Mouse (Mus musculus): ENCODE data around the gene Sestd1. TPM values are rescaled to one million over a fixed set of nuclear protein-coding genes. Genes with fewer than 3 reads are reported as not detected.

Sestd1 gene
- polyA plus RNA-seq, 1 experiment from 2014 or later: 28.5 TPM

DNA sequence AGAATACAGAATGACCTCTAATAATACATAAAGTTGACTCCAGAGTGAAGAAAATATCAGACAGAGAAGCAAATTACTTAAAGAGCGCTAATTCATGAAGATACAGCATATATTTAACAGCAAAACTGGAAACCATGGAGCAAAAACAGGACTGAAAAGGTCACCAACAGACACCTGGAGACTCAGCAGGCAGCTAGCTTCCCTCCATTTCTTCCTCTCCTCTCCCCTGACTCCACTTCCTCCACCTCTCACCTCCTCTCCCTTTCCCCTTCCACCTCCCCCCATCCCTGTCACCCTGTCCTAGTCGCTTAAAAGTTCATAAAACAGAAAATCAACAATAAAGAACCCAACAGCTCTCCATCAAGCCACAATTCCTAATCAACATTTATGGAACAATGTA, 13.5 kb downstream of the Sestd1 start:
- Histone ChIP-seq H3K4me1 (ENCODE audit: control insufficient read depth, insufficient read depth, low read length) (peaks cover 3% of the 10 kb centered on the region), H3K27ac (replicated peaks; ENCODE audit: low read depth, low read length) (no peak overlapping the region), H3K9ac (ENCODE audit: low read length) (no peak overlapping the region), H3K9me3 (ENCODE audit: control insufficient read depth, low read length) (no peaks in the 10 kb centered on the region), H3K4me3 (ENCODE audit: low read depth, low read length) (no peak overlapping the region), H3K27me3 (ENCODE audit: control insufficient read depth, insufficient read depth, low read length) (no peaks in the 10 kb centered on the region), H3K4me2 (ENCODE audit: low read depth, severe bottlenecking) (no peak overlapping the region), H3K36me3 (ENCODE audit: control insufficient read depth, insufficient read depth, low read length) (no peaks in the 10 kb centered on the region)
- no peak for ATAC-seq (ENCODE audit: insufficient number of reproducible peaks, low FRiP score, low TSS enrichment, low read depth)
- no peak for DNase-seq (ENCODE audit: low spot score)
- 95% methylated on average over 2 of the region's 2 CpGs for WGBS

- Histone ChIP-seq H3K9ac (ENCODE audit: low read length) (no peak overlapping the region), H3K4me2 (ENCODE audit: low read depth, severe bottlenecking) (no peak overlapping the region), H3K27me3 (ENCODE audit: control insufficient read depth, insufficient read depth, low read length) (no peaks in the 10 kb centered on the region), H3K9me3 (ENCODE audit: control insufficient read depth, low read length) (no peaks in the 10 kb centered on the region), H3K4me3 (ENCODE audit: low read depth, low read length) (no peak overlapping the region), H3K36me3 (ENCODE audit: control insufficient read depth, insufficient read depth, low read length) (no peaks in the 10 kb centered on the region), H3K4me1 (ENCODE audit: control insufficient read depth, insufficient read depth, low read length) (peaks cover 3% of the 10 kb centered on the region), H3K27ac (replicated peaks; ENCODE audit: low read depth, low read length) (no peak overlapping the region)
- DNase-seq (ENCODE audit: low spot score): no peak
- WGBS: 87% methylated on average over 3 of the region's 3 CpGs
- ATAC-seq (ENCODE audit: insufficient number of reproducible peaks, low FRiP score, low TSS enrichment, low read depth): no peak
These were observed 14.4 kb downstream of the Sestd1 start for GRCm38 (mm10) chr2:77266011-77266410.

GRCm38 (mm10) chr2:77265301-77265700, 15.1 kb downstream of the Sestd1 start:
- 65% methylated on average over 7 of the region's 7 CpGs for WGBS
- no peaks in the 10 kb centered on the region for H3K27me3 ChIP-seq (ENCODE audit: control insufficient read depth, insufficient read depth, low read length)

DNA sequence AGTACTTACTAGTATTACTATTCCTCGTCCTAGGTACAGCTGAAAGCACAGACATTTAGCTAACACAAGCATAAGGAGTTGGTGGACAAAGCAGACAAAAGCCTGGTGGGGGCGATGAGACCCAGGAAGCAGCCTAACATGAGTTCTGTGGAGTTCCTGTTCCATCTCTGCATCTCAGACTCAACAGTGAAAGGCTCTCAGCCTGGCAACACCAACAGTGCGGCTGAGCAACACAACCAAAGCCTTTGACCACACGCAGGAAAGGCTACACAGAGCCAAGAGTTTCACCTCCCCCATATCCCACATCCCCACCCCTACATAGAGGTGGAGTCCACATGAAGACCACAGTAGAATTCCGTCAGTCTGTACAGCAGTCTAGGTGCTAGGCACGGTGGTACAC, 15.8 kb downstream of the Sestd1 start:
- H3K27ac ChIP-seq (replicated peaks; ENCODE audit: low read depth, low read length): no peak overlapping the region
- no peaks in the 10 kb centered on the region for H3K36me3 ChIP-seq (ENCODE audit: control insufficient read depth, insufficient read depth, low read length)
- no peak overlapping the region for H3K4me2 ChIP-seq (ENCODE audit: low read depth, severe bottlenecking)
- no peak for DNase-seq (ENCODE audit: low spot score)
- peaks cover 3% of the 10 kb centered on the region for H3K4me1 ChIP-seq (ENCODE audit: control insufficient read depth, insufficient read depth, low read length)
- no peak overlapping the region for H3K4me3 ChIP-seq (ENCODE audit: low read depth, low read length)
- H3K27me3 ChIP-seq (ENCODE audit: control insufficient read depth, insufficient read depth, low read length): no peaks in the 10 kb centered on the region
- H3K9me3 ChIP-seq (ENCODE audit: control insufficient read depth, low read length): no peaks in the 10 kb centered on the region
- no peak overlapping the region for H3K9ac ChIP-seq (ENCODE audit: low read length)
- no peak for ATAC-seq (ENCODE audit: insufficient number of reproducible peaks, low FRiP score, low TSS enrichment, low read depth)
- WGBS: 85% methylated on average over 6 of the region's 6 CpGs

More at GRCm38 (mm10) chr2:77265301-77265700, 15.1 kb downstream of the Sestd1 start:
- no peak overlapping the region for H3K27ac ChIP-seq (replicated peaks; ENCODE audit: low read depth, low read length)
- no peak overlapping the region for H3K9ac ChIP-seq (ENCODE audit: low read length)
- H3K4me1 ChIP-seq (ENCODE audit: control insufficient read depth, insufficient read depth, low read length): peaks cover 3% of the 10 kb centered on the region
- no peak overlapping the region for H3K4me3 ChIP-seq (ENCODE audit: low read depth, low read length)
- DNase-seq (ENCODE audit: low spot score) (no peak), ATAC-seq (ENCODE audit: insufficient number of reproducible peaks, low FRiP score, low TSS enrichment, low read depth) (no peak)
- H3K4me2 ChIP-seq (ENCODE audit: low read depth, severe bottlenecking): no peak overlapping the region
- H3K9me3 ChIP-seq (ENCODE audit: control insufficient read depth, low read length): no peaks in the 10 kb centered on the region
- H3K36me3 ChIP-seq (ENCODE audit: control insufficient read depth, insufficient read depth, low read length): no peaks in the 10 kb centered on the region

DNA sequence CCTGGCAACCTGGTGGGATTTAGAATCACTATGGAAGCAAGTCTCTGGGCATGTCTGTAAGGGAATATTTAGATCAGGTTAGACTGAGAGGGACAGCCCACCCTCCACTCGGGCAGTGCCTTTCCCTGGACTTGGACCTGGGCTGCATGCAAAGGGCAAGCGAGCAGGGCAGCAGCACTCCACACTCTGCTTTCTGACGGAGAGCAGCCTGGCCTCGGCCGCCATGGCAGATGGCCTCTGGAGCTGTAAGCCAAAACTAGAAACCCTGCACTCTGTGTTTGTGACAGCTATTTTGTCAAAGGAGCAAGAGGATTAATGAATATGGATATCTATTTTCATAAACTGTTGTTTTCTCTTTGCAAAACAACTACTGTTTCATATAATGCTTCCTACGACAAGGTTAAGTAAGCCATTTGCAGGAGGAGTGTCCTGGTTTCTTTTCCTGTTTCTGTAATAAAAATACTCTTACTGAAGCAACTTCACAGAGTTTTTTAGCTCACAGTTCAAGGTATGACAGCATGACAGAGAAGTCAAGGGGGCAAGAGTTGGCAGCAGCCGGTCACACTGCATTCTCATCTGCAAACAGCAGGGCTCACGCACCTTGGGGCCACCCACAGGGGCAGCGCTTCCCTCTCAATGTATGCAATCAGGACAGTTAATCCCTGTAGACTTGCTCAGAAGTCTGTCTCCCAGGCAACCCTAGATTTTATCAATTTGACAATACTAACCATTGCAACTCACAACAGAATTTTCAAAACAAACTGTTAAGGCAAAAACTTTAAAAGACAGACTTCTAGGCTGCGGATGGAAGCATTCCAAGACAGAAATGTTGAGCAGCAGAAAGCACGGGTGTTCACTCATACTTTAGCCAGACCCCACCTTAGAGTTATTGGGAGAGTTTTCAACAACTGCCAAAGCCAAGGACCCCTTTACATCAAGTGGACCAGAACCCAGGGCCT, 16.6 kb downstream of the Sestd1 start:
- peaks cover 3% of the 10 kb centered on the region; the same call in 1 of the 2 replicates for H3K4me1 ChIP-seq (ENCODE audit: control insufficient read depth, insufficient read depth, low read length)
- no peak overlapping the region for H3K4me2 ChIP-seq (ENCODE audit: low read depth, severe bottlenecking)
- ATAC-seq (ENCODE audit: insufficient number of reproducible peaks, low FRiP score, low TSS enrichment, low read depth) (no peak), DNase-seq (ENCODE audit: low spot score) (no peak)
- no peaks in the 10 kb centered on the region for H3K9me3 ChIP-seq (ENCODE audit: control insufficient read depth, low read length)
- no peak overlapping the region for H3K4me3 ChIP-seq (ENCODE audit: low read depth, low read length)
- WGBS: 66% methylated on average over 11 of the region's 11 CpGs
- H3K36me3 ChIP-seq (ENCODE audit: control insufficient read depth, insufficient read depth, low read length): no peaks in the 10 kb centered on the region
- H3K27me3 ChIP-seq (ENCODE audit: control insufficient read depth, insufficient read depth, low read length): no peaks in the 10 kb centered on the region
- H3K9ac ChIP-seq (ENCODE audit: low read length): no peak overlapping the region
- no peak overlapping the region for H3K27ac ChIP-seq (replicated peaks; ENCODE audit: low read depth, low read length)

DNA sequence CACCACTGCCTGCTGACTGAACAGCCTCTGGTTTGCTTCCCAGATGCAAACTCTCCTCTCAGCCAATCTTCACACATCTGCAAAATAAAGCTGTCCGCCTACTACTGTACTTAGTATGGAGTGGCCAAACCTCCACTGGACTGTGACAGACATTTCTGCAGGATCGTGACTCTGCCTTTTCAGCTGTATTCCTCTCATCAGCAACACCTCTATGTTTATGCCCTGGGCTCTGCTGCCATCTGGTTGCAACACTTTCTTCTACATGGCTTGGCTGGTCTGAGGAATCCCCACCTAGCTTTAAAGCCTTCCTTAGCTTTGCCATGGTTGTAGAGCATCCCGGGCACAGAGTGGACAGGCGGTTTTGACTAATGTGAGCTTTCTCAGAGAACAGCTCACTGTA, 20.3 kb downstream of the Sestd1 start:
- Histone ChIP-seq H3K9me3 (ENCODE audit: control insufficient read depth, low read length) (no peaks in the 10 kb centered on the region), H3K27me3 (ENCODE audit: control insufficient read depth, insufficient read depth, low read length) (no peaks in the 10 kb centered on the region), H3K27ac (replicated peaks; ENCODE audit: low read depth, low read length) (no peak overlapping the region), H3K4me3 (ENCODE audit: low read depth, low read length) (no peak overlapping the region), H3K4me1 (ENCODE audit: control insufficient read depth, insufficient read depth, low read length) (peaks cover 3% of the 10 kb centered on the region; the same call in 1 of the 2 replicates), H3K9ac (ENCODE audit: low read length) (no peak overlapping the region), H3K4me2 (ENCODE audit: low read depth, severe bottlenecking) (no peak overlapping the region), H3K36me3 (ENCODE audit: control insufficient read depth, insufficient read depth, low read length) (no peaks in the 10 kb centered on the region)
- WGBS: 74% methylated on average over 4 of the region's 4 CpGs
- no peak for DNase-seq (ENCODE audit: low spot score)
- ATAC-seq (ENCODE audit: insufficient number of reproducible peaks, low FRiP score, low TSS enrichment, low read depth): no peak

DNA sequence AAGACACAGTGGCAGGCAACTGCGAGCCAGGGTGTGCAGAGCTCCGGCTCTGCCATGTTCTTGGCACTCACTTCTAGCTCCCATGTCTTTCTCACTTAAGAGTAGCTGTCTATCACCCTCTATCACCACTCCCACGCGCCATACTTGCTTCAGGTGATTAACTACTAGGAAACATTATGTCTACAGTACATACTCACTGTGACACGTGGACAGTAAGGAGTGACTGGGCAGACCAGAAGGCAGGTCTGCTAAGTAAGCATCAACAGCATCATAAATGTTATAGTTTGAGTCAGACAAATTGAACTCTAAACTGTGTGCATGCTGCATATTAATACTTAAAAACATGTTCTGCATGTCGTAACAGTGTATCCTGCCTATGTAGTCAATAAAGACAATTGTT, 27.2 kb downstream of the Sestd1 start:
- no peak overlapping the region for H3K4me2 ChIP-seq (ENCODE audit: low read depth, severe bottlenecking)
- DNase-seq (ENCODE audit: low spot score): no peak
- no peak overlapping the region for H3K9ac ChIP-seq (ENCODE audit: low read length)
- no peaks in the 10 kb centered on the region for H3K27me3 ChIP-seq (ENCODE audit: control insufficient read depth, insufficient read depth, low read length)
- no peaks in the 10 kb centered on the region for H3K4me1 ChIP-seq (ENCODE audit: control insufficient read depth, insufficient read depth, low read length)
- ATAC-seq (ENCODE audit: insufficient number of reproducible peaks, low FRiP score, low TSS enrichment, low read depth): no peak
- no peaks in the 10 kb centered on the region for H3K9me3 ChIP-seq (ENCODE audit: control insufficient read depth, low read length)
- WGBS: 87% methylated on average over 6 of the region's 6 CpGs
- H3K27ac ChIP-seq (replicated peaks; ENCODE audit: low read depth, low read length): no peak overlapping the region
- no peaks in the 10 kb centered on the region for H3K36me3 ChIP-seq (ENCODE audit: control insufficient read depth, insufficient read depth, low read length)
- H3K4me3 ChIP-seq (ENCODE audit: low read depth, low read length): no peak overlapping the region

DNA sequence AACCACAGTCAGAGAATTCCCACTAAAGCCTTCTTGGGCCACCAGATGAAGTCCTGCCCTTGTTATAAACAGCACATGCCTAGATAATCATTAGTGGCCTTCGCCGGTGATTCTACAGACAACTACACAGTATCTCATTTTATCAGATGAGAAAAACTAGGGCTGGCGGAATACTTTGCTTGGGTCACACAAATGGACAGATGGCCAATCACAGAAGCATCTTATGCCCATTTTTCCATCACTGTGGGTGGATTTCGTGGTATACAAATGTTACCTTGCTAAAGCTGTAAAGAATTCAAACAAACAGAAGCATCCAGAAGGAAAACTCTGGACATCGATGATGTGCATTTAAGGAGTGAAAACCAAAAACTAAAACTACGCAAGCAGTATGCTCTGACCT, 28.7 kb downstream of the Sestd1 start:
- Histone ChIP-seq H3K4me3 (ENCODE audit: low read depth, low read length) (no peak overlapping the region), H3K4me2 (ENCODE audit: low read depth, severe bottlenecking) (no peak overlapping the region), H3K27ac (replicated peaks; ENCODE audit: low read depth, low read length) (no peak overlapping the region), H3K9me3 (ENCODE audit: control insufficient read depth, low read length) (no peaks in the 10 kb centered on the region), H3K36me3 (ENCODE audit: control insufficient read depth, insufficient read depth, low read length) (no peaks in the 10 kb centered on the region), H3K9ac (ENCODE audit: low read length) (no peak overlapping the region), H3K27me3 (ENCODE audit: control insufficient read depth, insufficient read depth, low read length) (no peaks in the 10 kb centered on the region), H3K4me1 (ENCODE audit: control insufficient read depth, insufficient read depth, low read length) (peaks cover 12% of the 10 kb centered on the region)
- WGBS: 94% methylated on average over 6 of the region's 6 CpGs
- ATAC-seq (ENCODE audit: insufficient number of reproducible peaks, low FRiP score, low TSS enrichment, low read depth): no peak
- no peak for DNase-seq (ENCODE audit: low spot score)
